Mouse (Mus musculus) olfactory bulb, adult 2 months (tissue): ENCODE results near the gene Qars.

Experiments used
- CTCF ChIP-seq: fragments of 200-500 bp; IDR thresholded peaks from 2 replicates; pipeline ENCODE4 v1.5.1; 2012; ENCODE audit warnings: low read depth, mild to moderate bottlenecking, low read length, moderate library complexity; ENCODE audit not compliant: insufficient read depth
- POLR2A ChIP-seq: fragments of 200-500 bp; IDR thresholded peaks from 2 replicates; pipeline ENCODE4 v1.6.1; 2012; ENCODE audit warnings: mild to moderate bottlenecking, low read depth, low read length, moderate library complexity; ENCODE audit not compliant: insufficient read depth

DNA sequence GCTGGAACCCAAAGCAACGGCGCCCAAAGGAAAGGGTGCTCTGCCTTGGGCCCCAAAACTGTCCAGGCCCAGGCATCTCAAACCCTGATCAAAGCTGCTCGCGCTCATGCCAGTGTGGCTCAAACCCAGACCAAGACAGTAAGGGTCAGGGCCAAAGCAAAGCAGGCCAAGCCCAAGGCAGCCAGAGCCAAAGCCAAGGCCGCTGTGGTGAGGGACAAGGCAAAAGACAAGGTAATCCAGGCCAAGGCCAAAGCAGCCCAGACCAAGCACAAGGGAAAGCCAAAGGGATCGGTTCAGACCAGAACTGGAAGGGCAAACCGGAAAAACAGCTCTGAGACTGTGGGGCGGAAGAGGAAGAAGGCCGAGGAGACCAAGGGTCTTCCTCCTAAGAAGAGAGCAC lies 43.8 kb upstream of the Qars start:
- no peak for TF ChIP-seq POLR2A
- no peak for TF ChIP-seq CTCF
